Mouse (Mus musculus) liver, embryonic 12.5 days (tissue): ENCODE data around the gene Tex35. TPM values are rescaled to one million over a fixed set of nuclear protein-coding genes. Genes with fewer than 3 reads are reported as not detected.
A peak's percentile ranks its signal among the peaks of the same experiment; 100 is the strongest.

Experiments
- ATAC-seq: fragments of 200-750 bp; cut with Nextera tagmentation; 2 replicates; pipeline ENCODE4 v1.8.0; 2017; ENCODE audit warnings: moderate number of reproducible peaks, mild to moderate bottlenecking, moderate library complexity
- H3K27ac ChIP-seq: fragments of 300-500 bp; sonication (generic); 2 replicates; pipeline ENCODE4 v1.5.1; 2016; ENCODE audit warnings: mild to moderate bottlenecking
- H3K27me3 ChIP-seq: fragments of 300-500 bp; sonication (generic); replicated peaks from 2 replicates; pipeline ENCODE4 v1.6.1; 2016; ENCODE audit warnings: mild to moderate bottlenecking, moderate library complexity
- H3K36me3 ChIP-seq: fragments of 300-500 bp; sonication (generic); 2 replicates; pipeline ENCODE4 v1.6.1; 2016; ENCODE audit warnings: mild to moderate bottlenecking, moderate library complexity
- H3K4me1 ChIP-seq: fragments of 300-500 bp; sonication (generic); 2 replicates; pipeline ENCODE4 v1.6.1; 2016
- H3K4me2 ChIP-seq: fragments of 300-500 bp; sonication (generic); 2 replicates; pipeline ENCODE4 v1.6.1; 2016; ENCODE audit warnings: mild to moderate bottlenecking, moderate library complexity
- H3K4me3 ChIP-seq: fragments of 300-500 bp; sonication (generic); 2 replicates; pipeline ENCODE4 v1.5.1; 2016; ENCODE audit warnings: mild to moderate bottlenecking, moderate library complexity
- H3K9ac ChIP-seq: fragments of 300-500 bp; sonication (generic); 2 replicates; pipeline ENCODE4 v1.6.1; 2016; ENCODE audit warnings: mild to moderate bottlenecking, moderate library complexity
- H3K9me3 ChIP-seq: fragments of 300-500 bp; sonication (generic); replicated peaks from 2 replicates; pipeline ENCODE4 v1.6.1; 2016; ENCODE audit warnings: mild to moderate bottlenecking, moderate library complexity
- WGBS: fragments of 180-500 bp; shearing (Covaris S2); methylation state at CpG from one replicate; pipeline ENCODE4 v1.1.7; 2016; ENCODE audit not compliant: insufficient replicate concordance; 5-methylcytosine and 5-hydroxymethylcytosine counted together
- polyA plus RNA-seq: library from polyadenylated mRNA; unstranded; fragments of >200 nt; fragmentation: Nextera tagmentation; extraction: Ambion mirVana; gene quantifications from 2 replicates; pipeline ENCODE4 v1.2.1, GENCODE M21; 2016

Gene Tex35
- polyA plus RNA-seq, 1 experiment from 2014 or later = not detected

DNA sequence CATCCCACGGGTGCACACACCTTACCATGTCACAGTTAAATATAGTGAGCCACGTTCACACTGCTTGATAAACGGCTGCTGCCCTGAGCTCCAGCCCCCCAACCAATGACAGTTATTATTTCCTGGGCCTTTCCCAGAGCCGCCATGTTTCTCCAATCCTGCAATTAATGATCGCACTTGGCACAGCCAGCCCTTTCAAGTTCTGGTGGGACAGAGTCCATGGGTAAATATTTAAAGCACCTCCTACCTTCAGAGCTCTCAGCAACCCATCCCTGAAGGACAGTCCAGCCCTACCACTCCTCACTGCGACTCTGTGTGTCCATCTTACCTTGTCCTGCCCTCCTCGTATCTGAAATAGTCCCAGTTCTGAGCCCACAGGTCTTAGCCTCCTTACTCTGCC lies 28.4 kb downstream of the Tex35 start:
- Histone ChIP-seq H3K36me3 (no peaks in the 10 kb centered on the region), H3K9me3 (no peaks in the 10 kb centered on the region), H3K4me1 (peaks cover 20% of the 10 kb centered on the region), H3K4me3 (no peak overlapping the region), H3K27me3 (no peaks in the 10 kb centered on the region; the same call in 1 of the 2 replicates), H3K4me2 (no peak overlapping the region), H3K9ac (no peak overlapping the region), H3K27ac (no peak overlapping the region)
- WGBS = 70% methylated on average over 7 of the region's 7 CpGs
- no peak for ATAC-seq

DNA sequence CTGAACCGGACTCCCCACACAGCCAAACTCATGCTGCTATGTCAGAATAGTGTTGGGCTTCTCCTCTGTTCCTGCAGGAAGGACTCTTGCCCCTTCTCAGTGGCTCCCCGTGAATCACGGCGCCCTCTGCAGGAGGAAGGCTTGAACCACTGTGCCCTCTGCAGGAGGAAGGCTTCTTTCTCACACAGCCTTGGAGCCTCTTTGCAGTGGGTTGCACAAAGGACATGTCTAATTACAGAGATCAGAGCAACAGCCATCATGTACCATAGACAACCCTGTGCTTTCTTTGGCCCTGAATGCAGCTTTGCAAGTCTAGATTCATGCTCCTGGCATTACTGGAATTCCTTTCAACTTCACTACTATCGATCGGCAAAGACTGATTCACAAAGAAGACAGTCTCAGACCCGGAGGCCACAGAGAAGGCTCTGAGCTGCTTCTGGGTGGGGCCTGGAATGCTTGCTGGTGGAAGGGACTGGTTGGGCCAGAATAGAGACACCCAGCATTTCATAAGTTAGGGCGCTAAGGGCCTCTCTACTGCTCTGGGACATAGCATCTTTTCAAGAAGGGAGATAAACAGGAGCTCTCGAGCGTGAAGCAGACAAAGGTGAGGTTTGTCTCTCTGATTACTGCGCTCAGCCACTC lies 29.0 kb downstream of the Tex35 start:
- Histone ChIP-seq H3K4me2 (no peak overlapping the region), H3K27me3 (no peaks in the 10 kb centered on the region; the same call in 1 of the 2 replicates), H3K9me3 (no peaks in the 10 kb centered on the region), H3K9ac (no peak overlapping the region), H3K27ac (no peak overlapping the region), H3K4me3 (no peak overlapping the region), H3K36me3 (no peaks in the 10 kb centered on the region), H3K4me1 (peaks cover 20% of the 10 kb centered on the region)
- ATAC-seq = no peak
- 53% methylated on average over 11 of the region's 11 CpGs for WGBS

DNA sequence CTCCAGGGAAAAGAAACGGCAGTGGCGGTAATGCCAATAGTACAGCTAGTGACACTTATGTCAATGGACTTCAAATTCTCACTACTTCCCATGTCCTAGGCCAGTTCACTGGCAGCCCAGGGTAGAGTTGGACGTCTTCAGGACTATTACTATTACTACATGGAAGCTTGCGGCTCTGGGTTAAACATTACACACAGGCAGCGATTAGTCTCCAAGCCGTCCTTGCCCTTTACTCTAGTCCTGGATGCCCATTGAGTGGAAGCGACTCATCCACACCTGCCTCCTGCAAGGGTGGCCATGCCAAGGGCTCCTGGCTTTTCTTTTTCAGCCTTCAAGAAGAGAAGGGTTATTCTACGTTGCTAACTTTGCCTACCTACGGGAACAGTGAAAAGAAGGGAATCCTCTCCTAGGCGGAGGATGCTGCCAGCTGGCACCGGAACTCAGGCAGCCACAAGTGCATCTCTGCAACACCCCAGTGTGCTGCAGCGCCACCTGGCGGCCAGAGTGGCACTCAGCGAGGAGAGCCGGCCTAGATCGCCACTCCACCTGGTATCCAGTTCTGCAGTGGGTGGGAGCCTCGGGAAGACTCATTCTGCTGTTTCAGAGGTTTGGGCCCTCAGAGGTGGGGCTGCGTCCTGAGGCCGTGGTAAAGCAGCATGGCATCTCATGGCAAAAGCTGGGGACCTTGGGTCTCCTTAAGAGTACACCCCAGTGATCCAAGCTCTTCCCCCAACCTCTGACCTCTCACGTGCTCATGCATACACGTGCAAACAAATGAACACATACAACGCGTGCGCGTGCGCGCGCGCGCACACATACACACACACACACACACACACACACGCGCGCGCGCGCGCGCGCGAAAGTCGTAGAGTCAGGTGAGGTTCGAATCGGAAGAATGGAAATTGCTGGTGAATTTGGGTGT lies 31.4 kb downstream of the Tex35 start:
- no peak overlapping the region for H3K27ac ChIP-seq
- WGBS = 39% methylated on average over 43 of the region's 43 CpGs
- H3K4me3 ChIP-seq = no peak overlapping the region

DNA sequence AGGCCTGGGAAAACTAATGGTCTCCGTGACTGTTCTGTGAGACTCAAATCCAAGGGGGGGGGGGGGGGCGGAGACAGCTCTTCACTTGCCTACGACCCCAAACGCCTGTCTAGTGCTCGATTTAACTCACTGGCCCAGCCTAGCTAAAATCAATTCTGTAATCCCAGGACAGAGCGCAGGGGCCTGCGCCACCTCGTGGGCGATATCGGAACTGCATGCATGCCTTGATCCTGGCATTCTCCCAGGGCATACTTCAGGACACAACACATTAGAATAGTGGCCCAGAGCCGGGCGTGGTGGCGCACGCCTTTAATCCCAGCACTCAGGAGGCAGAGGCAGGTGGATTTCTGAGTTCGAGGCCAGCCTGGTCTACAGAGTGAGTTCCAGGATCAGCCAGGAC lies 32.2 kb downstream of the Tex35 start:
- no peaks in the 10 kb centered on the region; the same call in 1 of the 2 replicates for H3K27me3 ChIP-seq
- peak overlapping the region; percentile 31; the same call in 1 of the 2 replicates for H3K4me2 ChIP-seq
- no peaks in the 10 kb centered on the region for H3K9me3 ChIP-seq
- no peaks in the 10 kb centered on the region for H3K36me3 ChIP-seq
- H3K4me1 ChIP-seq = peaks cover 14% of the 10 kb centered on the region
- WGBS = 3% methylated on average over 15 of the region's 15 CpGs
- no peak overlapping the region for H3K9ac ChIP-seq
- no peak overlapping the region for H3K27ac ChIP-seq
- ATAC-seq = peak; percentile 65; the same call in 1 of the 2 replicates
- no peak overlapping the region for H3K4me3 ChIP-seq

More for the DNA sequence above, 31.4 kb downstream of the Tex35 start:
- peak; percentile 51 for ATAC-seq
- H3K9me3 ChIP-seq = no peaks in the 10 kb centered on the region
- H3K9ac ChIP-seq = no peak overlapping the region
- H3K4me1 ChIP-seq = peaks cover 20% of the 10 kb centered on the region
- peak overlapping the region; percentile 43 for H3K4me2 ChIP-seq
- no peaks in the 10 kb centered on the region; the same call in 1 of the 2 replicates for H3K27me3 ChIP-seq
- H3K36me3 ChIP-seq = no peaks in the 10 kb centered on the region

DNA sequence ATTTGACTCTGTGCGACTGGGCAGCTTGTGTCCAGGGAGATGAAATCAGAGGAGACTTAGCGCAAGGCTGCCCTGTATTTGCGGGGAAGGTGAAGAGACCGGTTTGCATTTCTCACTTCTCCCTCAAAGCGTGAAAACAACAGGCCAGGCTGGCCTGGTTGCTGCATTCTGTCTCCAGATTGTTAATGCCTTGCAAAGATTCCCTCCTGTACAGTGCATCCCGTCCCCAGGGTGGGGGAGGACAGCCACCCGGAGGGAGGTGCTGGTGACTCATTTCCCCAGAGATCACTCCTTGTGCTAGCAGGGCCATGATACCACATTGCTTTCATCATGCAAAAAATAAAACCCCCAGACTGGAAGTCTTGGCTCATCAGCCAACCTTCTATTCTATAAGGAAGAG lies 33.5 kb downstream of the Tex35 start:
- Histone ChIP-seq H3K4me3 (no peak overlapping the region), H3K9ac (no peak overlapping the region), H3K4me1 (peaks cover 13% of the 10 kb centered on the region), H3K4me2 (no peak overlapping the region), H3K9me3 (no peaks in the 10 kb centered on the region), H3K27ac (no peak overlapping the region), H3K36me3 (no peaks in the 10 kb centered on the region), H3K27me3 (no peaks in the 10 kb centered on the region; the same call in 1 of the 2 replicates)
- WGBS = 66% methylated on average over 7 of the region's 7 CpGs
- ATAC-seq = no peak

DNA sequence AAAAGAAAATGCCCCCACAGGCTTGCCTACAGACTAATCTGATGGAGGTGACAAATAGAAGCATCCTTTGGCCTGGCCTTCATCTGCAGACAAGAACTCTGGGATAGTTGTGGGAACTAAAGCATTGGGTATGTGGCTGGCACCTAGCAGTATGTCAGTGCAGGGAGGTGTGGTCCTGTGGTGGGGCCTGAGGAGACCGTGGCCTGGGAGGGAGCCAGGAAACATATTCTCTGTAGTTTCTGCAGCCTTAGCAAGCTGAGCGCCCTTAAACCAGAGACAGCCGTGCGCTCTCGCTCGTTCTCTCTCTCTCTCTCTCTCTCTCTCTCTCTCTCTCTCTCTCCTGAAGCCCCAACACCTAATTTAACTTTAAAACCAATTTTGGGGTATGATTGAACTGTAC lies 34.1 kb downstream of the Tex35 start:
- Histone ChIP-seq H3K36me3 (no peaks in the 10 kb centered on the region), H3K27me3 (no peaks in the 10 kb centered on the region; the same call in 1 of the 2 replicates), H3K9me3 (no peaks in the 10 kb centered on the region), H3K4me3 (no peak overlapping the region), H3K4me2 (no peak overlapping the region), H3K4me1 (peaks cover 13% of the 10 kb centered on the region), H3K27ac (no peak overlapping the region), H3K9ac (no peak overlapping the region)
- no peak for ATAC-seq
- WGBS = 75% methylated on average over 6 of the region's 6 CpGs

DNA sequence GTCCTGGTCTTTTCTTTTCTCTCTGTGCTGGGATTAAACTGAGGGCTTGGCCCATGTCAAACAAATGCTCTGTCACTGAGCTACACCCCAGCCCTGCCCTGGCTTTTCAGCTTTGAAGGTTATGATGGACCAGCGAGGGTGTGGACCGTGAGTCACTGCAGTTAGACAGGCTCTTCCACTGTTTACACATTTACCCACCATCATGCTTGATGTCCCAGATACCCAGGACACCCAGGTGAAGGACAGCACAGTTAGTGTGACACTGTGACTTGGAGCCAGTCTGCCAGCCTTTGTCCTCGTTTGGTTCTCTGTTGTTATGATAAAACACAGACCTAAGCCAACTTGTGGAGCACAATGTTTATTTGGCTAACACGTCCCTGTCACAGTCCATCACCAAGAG lies 34.9 kb downstream of the Tex35 start:
- 68% methylated on average over 4 of the region's 4 CpGs for WGBS
- peaks cover 13% of the 10 kb centered on the region for H3K4me1 ChIP-seq
- no peak for ATAC-seq

DNA sequence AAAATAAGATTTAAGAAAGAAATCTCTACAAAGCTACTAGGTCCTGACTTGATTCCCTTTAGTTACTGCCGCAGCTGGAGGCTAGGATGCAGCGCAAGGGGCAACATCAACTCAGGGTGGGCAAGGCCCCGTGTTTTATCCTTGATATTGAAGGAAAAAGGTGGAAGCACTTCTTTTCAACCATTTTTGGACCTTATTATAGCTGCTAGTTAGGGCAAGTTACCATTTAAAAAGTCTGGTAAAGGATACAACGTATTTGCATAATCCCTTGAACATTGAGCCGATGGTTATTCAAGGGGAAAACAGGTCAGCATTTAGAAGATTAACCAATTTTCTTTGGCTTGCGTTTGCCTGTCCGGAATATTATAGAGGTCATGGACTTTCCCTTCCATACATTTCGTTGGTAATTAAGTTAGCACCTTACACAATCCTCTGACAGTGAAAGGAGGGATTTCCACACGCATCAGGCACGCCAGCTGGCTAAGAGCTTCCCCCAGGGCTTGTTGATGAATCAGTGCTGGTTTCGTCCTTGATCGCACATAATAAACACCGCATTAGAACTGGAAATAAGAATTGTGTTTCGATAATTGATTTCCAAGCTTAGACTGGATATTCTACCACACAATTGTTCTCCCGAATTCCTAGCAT lies 39.2 kb downstream of the Tex35 start:
- H3K27me3 ChIP-seq = no peaks in the 10 kb centered on the region
- H3K9me3 ChIP-seq = no peaks in the 10 kb centered on the region
- no peak overlapping the region for H3K9ac ChIP-seq
- H3K4me3 ChIP-seq = no peak overlapping the region
- H3K4me2 ChIP-seq = no peak overlapping the region
- no peaks in the 10 kb centered on the region for H3K36me3 ChIP-seq
- H3K4me1 ChIP-seq = no peaks in the 10 kb centered on the region
- H3K27ac ChIP-seq = no peak overlapping the region
- 77% methylated on average over 15 of the region's 15 CpGs for WGBS
- ATAC-seq = no peak

More for the DNA sequence above, 34.9 kb downstream of the Tex35 start:
- H3K4me2 ChIP-seq = no peak overlapping the region
- no peak overlapping the region for H3K9ac ChIP-seq
- H3K36me3 ChIP-seq = no peaks in the 10 kb centered on the region
- no peaks in the 10 kb centered on the region; the same call in 1 of the 2 replicates for H3K27me3 ChIP-seq
- no peak overlapping the region for H3K27ac ChIP-seq
- H3K4me3 ChIP-seq = no peak overlapping the region
- H3K9me3 ChIP-seq = no peaks in the 10 kb centered on the region

DNA sequence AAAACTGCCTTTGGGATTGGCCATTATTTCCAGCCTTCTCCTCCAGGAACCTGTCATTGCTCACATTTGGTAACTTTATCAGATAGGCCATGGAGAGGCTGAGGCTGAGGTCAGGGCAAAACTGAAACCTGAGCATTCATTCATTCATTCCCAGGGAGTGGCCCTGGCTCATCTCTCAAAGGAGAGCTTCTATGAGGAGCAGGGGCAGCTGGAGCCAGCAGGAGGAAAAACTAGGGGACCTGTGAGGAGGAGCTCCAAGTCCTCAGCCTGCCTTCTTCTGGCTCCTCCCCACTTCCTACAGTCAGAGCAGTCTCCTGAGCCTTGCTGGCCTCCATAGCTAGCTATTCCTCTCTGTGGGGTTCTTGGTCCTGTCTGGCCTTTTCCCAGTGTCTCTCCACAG lies 40.2 kb downstream of the Tex35 start:
- Histone ChIP-seq H3K4me1 (no peaks in the 10 kb centered on the region), H3K9me3 (no peaks in the 10 kb centered on the region), H3K36me3 (no peaks in the 10 kb centered on the region), H3K4me3 (no peak overlapping the region), H3K4me2 (no peak overlapping the region), H3K27me3 (no peaks in the 10 kb centered on the region), H3K9ac (no peak overlapping the region), H3K27ac (no peak overlapping the region)
- no peak for ATAC-seq

DNA sequence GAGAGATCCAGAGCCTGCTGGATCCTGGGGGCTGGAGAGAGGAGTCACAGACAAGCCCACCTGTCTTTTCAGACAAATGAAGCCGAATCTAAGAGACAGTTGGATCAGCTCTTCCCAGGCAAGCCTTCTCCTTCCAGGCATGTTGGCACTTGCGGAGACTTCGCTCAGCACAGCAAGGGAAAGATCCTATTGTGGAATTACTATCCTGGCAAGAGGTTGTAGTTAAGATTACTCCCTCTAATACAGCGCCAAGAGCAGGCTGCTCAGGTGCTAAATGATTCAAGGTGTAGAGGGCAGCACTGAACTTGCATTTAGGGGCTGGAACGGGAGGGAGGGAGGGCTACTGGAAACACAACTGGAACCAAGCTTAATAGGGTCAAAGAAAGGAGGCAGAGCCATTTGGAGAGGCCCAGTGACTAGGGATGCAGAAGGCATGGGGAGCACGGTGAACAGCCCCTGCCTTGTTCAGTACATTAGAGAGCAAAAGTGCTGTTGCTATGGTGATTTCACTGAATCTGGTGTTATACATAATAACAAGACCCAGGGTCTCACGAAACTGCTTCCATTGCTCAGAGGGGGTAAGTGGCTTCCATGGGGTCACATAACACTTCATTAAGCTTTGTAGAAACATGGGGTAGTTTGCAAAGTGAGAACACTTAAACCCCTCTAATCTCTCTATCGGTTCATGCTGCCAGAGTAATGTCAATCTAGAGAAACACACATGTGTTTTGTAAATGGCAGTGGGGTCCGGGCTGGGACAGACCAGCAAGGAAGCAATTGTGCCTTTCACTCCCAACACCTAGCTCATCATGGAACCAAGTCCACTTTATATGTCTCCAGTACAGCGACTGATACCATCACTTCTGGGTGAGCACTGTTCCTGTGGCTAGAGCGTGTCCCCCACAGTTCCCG lies 42.4 kb downstream of the Tex35 start:
- no peaks in the 10 kb centered on the region for H3K4me1 ChIP-seq
- no peak overlapping the region for H3K4me3 ChIP-seq
- 73% methylated on average over 12 of the region's 12 CpGs for WGBS
- no peak overlapping the region for H3K9ac ChIP-seq
- H3K36me3 ChIP-seq = no peaks in the 10 kb centered on the region
- H3K4me2 ChIP-seq = no peak overlapping the region
- ATAC-seq = no peak
- no peaks in the 10 kb centered on the region for H3K27me3 ChIP-seq
- H3K9me3 ChIP-seq = no peaks in the 10 kb centered on the region
- H3K27ac ChIP-seq = no peak overlapping the region
